Mouse (Mus musculus): ENCODE data around the gene Lrrc75a.

The Lrrc75a gene

DNA sequence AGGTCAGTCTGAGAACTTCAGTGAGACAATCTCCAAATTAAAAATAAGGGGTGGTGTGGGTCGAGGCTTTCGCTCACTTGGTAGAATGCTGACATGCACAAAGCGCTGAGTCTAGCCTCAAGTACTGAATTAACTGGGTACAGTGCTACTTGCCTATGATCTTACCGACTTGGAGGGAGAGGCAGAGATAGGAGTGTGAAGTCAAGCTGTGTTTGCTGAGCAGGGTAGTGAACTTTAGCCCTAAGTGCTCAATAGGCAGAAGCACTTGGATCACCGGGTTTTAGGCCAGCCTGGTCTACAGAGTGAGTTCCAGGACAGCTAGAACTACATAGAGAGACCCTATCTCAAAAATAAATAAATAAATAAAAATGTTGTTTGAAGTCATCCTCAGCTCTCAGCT is 91.1 kb downstream of the Lrrc75a start:
- DNase-seq (ENCODE audit: low read depth, low spot score) = no peak

DNA sequence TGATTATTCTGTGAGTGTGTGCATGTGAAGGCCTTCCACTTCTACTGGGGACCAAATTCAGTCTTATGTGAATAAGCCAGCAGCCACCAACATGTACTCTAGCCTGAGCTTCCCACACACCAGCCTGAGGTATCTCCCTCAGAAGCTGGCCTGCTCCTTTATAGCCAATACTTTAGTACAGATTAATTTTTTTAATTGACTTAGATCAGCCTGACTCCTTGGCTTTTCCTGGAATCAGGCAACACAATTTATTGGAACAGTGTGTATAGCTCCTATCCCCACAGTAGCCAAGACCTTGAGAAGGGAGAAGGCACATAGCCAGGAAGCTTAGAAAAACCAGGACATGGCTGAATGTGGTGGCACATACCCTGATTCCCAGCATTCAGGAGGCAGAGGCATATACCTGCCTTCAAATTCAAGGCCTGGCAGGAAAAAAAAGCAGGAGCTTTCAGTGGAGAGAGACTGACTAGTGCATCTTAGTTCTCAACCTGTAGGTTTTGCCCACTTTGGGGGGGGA is 92.4 kb downstream of the Lrrc75a start:
- DNase-seq (ENCODE audit: low read depth, low spot score) = no peak

DNA sequence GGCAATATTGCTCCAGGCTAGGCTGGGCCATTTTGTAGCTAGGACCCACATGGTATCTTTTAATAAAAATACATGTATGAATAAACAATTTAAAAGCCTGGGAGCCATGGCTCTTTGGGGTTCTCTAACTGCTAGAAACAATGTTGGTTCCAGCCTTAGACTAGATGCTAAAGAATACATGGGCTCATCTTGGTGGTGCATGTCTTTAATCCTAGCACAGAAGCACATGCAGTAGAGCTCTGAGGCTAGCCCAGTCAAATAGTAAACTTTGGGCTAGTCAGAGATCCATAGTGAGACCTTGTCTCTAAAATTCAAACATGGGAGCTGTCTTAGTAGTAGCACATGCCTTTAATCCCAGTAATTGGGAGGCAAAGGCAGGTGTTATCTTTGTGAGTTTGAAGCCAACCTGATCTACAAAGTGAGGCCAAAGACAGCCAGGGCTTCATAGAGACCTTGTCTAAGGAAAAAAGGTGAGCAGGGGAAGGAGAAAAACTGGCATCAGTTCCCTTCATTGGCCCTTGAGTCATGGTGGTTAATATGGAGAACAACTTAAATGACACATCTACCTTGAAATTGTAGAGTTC is 93.3 kb downstream of the Lrrc75a start:
- DNase-seq (ENCODE audit: low read depth, low spot score) = no peak

Data from CD4-positive helper T cell, adult 2 months (primary cell).